Mouse (Mus musculus) kidney, embryonic 14.5 days (tissue): ENCODE results near the gene Lhfpl3. TPM values are rescaled to one million over a fixed set of nuclear protein-coding genes. Genes with fewer than 3 reads are reported as not detected.
A peak's percentile ranks its signal among the peaks of the same experiment; 100 is the strongest.
"Not testable (repeated sequence)": the region's sequence is repeated elsewhere in the genome, so short reads cannot be mapped to it uniquely, and the experiment has no call there.

ENCODE experiments used
- ATAC-seq: fragments of 200-750 bp; cut with Nextera tagmentation; 2 replicates; pipeline ENCODE4 v1.8.0; 2017; ENCODE audit warnings: moderate number of reproducible peaks, mild to moderate bottlenecking, moderate TSS enrichment, moderate library complexity; ENCODE audit not compliant: low FRiP score, low TSS enrichment
- H3K27ac ChIP-seq: fragments of 300-500 bp; sonication (generic); 2 replicates; pipeline ENCODE4 v1.5.1; 2014; ENCODE audit warnings: low read depth, mild to moderate bottlenecking, low read length, moderate library complexity, mixed read lengths
- H3K27me3 ChIP-seq: fragments of 300-500 bp; sonication (generic); 2 replicates; pipeline ENCODE4 v1.6.1; 2014; ENCODE audit warnings: mild to moderate bottlenecking, low read length; ENCODE audit not compliant: control insufficient read depth, insufficient read depth
- H3K36me3 ChIP-seq: fragments of 300-500 bp; sonication (generic); 2 replicates; pipeline ENCODE4 v1.6.1; 2014; ENCODE audit warnings: low read length, mixed read lengths; ENCODE audit not compliant: control insufficient read depth, insufficient read depth
- H3K4me1 ChIP-seq: fragments of 300-500 bp; sonication (generic); 2 replicates; pipeline ENCODE4 v1.6.1; 2014; ENCODE audit warnings: low read length, mixed read lengths; ENCODE audit not compliant: control insufficient read depth, insufficient read depth
- H3K4me2 ChIP-seq: fragments of 300-500 bp; sonication (generic); replicated peaks from 2 replicates; pipeline ENCODE4 v1.6.1; 2014; ENCODE audit warnings: low read depth, mild to moderate bottlenecking, low read length
- H3K4me3 ChIP-seq: fragments of 300-500 bp; sonication (generic); 2 replicates; pipeline ENCODE4 v1.5.1; 2014; ENCODE audit warnings: mild to moderate bottlenecking, low read length
- H3K9ac ChIP-seq: fragments of 300-500 bp; sonication (generic); 2 replicates; pipeline ENCODE4 v1.6.1; 2014; ENCODE audit warnings: low read depth, mild to moderate bottlenecking, low read length, moderate library complexity
- H3K9me3 ChIP-seq: fragments of 300-500 bp; sonication (generic); 2 replicates; pipeline ENCODE4 v1.6.1; 2016; ENCODE audit warnings: low read length; ENCODE audit not compliant: control insufficient read depth
- WGBS: fragments of 180-500 bp; shearing (Covaris S2); extraction: QIAGEN DNeasy Blood & Tissue Kit; methylation state at CpG from one replicate; pipeline ENCODE4 v1.1.7; 2014; 5-methylcytosine and 5-hydroxymethylcytosine counted together
- polyA plus RNA-seq: library from polyadenylated mRNA; unstranded; fragments of >200 nt; fragmentation: Nextera tagmentation; extraction: Ambion mirVana; gene quantifications from 2 replicates; pipeline ENCODE4 v1.2.1, GENCODE M21; 2014

The Lhfpl3 gene
- polyA plus RNA-seq = 0.19 and 0.24 TPM in 2 replicates

- WGBS = under 1% methylated on average over 40 of the region's 53 CpGs
- Histone ChIP-seq H3K36me3 (no peaks in the 10 kb centered on the region), H3K27me3 (peaks cover 33% of the 10 kb centered on the region), H3K4me2 (peak within 1 kb of the TSS; percentile 87), H3K4me1 (peaks cover 4% of the 10 kb centered on the region; the same call in 1 of the 2 replicates), H3K9ac (peak within 1 kb of the TSS; percentile 49), H3K9me3 (no peaks in the 10 kb centered on the region), H3K4me3 (peak within 1 kb of the TSS; percentile 53), H3K27ac (no peak within 1 kb of the TSS)
- ATAC-seq = peak; percentile 84
These were observed at the start of gene Lhfpl3 for GRCm38 (mm10) chr5:22745885-22746532. Lhfpl3 (plus strand) TSS chr5:22746059.

GRCm38 (mm10) chr5:22706271-22706670, 39.6 kb upstream of the Lhfpl3 start:
- H3K27me3 ChIP-seq, H3K36me3 ChIP-seq, ATAC-seq, H3K4me3 ChIP-seq, H3K4me1 ChIP-seq, H3K27ac ChIP-seq, H3K9ac ChIP-seq, H3K4me2 ChIP-seq, H3K9me3 ChIP-seq: not testable (repeated sequence)
- WGBS = 90% methylated on average over 4 of the region's 4 CpGs

- no peak overlapping the region for H3K27ac ChIP-seq
- H3K27me3 ChIP-seq = peaks cover 33% of the 10 kb centered on the region
- ATAC-seq = peak; percentile 25; the same call in 1 of the 2 replicates
- no peaks in the 10 kb centered on the region for H3K9me3 ChIP-seq
- peak overlapping the region; percentile 87 for H3K4me2 ChIP-seq
- 2% methylated on average over 10 of the region's 10 CpGs for WGBS
- peaks cover 4% of the 10 kb centered on the region; the same call in 1 of the 2 replicates for H3K4me1 ChIP-seq
- H3K9ac ChIP-seq = peak overlapping the region; percentile 49; the same call in 1 of the 2 replicates
- H3K36me3 ChIP-seq = no peaks in the 10 kb centered on the region
- peak overlapping the region; percentile 53 for H3K4me3 ChIP-seq
These were observed 352 bp upstream of the Lhfpl3 start for GRCm38 (mm10) chr5:22745529-22745884.

GRCm38 (mm10) chr5:22746533-22747021, 718 bp downstream of the Lhfpl3 start:
- Histone ChIP-seq H3K4me1 (peaks cover 4% of the 10 kb centered on the region; the same call in 1 of the 2 replicates), H3K27me3 (peaks cover 33% of the 10 kb centered on the region), H3K4me3 (peak overlapping the region; percentile 53), H3K9ac (no peak overlapping the region), H3K4me2 (peak overlapping the region; percentile 87), H3K9me3 (no peaks in the 10 kb centered on the region), H3K27ac (no peak overlapping the region), H3K36me3 (no peaks in the 10 kb centered on the region)
- 0% methylated on average over 19 of the region's 20 CpGs for WGBS
- peak; percentile 57 for ATAC-seq

- 2% methylated on average over 7 of the region's 7 CpGs for WGBS
- Histone ChIP-seq H3K4me3 (peak overlapping the region; percentile 1; the same call in 1 of the 2 replicates), H3K4me1 (peaks cover 4% of the 10 kb centered on the region; the same call in 1 of the 2 replicates), H3K27ac (no peak overlapping the region), H3K4me2 (no peak overlapping the region; the same call in 1 of the 2 replicates), H3K9ac (no peak overlapping the region), H3K9me3 (no peaks in the 10 kb centered on the region), H3K27me3 (peaks cover 33% of the 10 kb centered on the region), H3K36me3 (no peaks in the 10 kb centered on the region)
- ATAC-seq = no peak
These were observed 1.4 kb downstream of the Lhfpl3 start for GRCm38 (mm10) chr5:22747305-22747704.

- no peak; the same call in 1 of the 2 replicates for ATAC-seq
- Histone ChIP-seq H3K4me1 (no peaks in the 10 kb centered on the region), H3K36me3 (no peaks in the 10 kb centered on the region), H3K27me3 (no peaks in the 10 kb centered on the region), H3K9me3 (no peaks in the 10 kb centered on the region), H3K4me3 (no peak overlapping the region), H3K27ac (no peak overlapping the region), H3K9ac (no peak overlapping the region), H3K4me2 (no peak overlapping the region)
- 39% methylated on average over 3 of the region's 3 CpGs for WGBS
These were observed 11.4 kb downstream of the Lhfpl3 start for GRCm38 (mm10) chr5:22757261-22757660.

GRCm38 (mm10) chr5:22770726-22771125, 24.9 kb downstream of the Lhfpl3 start:
- H3K36me3 ChIP-seq = no peaks in the 10 kb centered on the region
- 58% methylated on average over 1 of the region's 1 CpGs for WGBS
- no peak overlapping the region for H3K4me2 ChIP-seq
- H3K4me3 ChIP-seq = no peak overlapping the region
- H3K9me3 ChIP-seq = no peaks in the 10 kb centered on the region
- no peak for ATAC-seq
- H3K27ac ChIP-seq = no peak overlapping the region
- no peak overlapping the region for H3K9ac ChIP-seq
- no peaks in the 10 kb centered on the region for H3K4me1 ChIP-seq
- no peaks in the 10 kb centered on the region for H3K27me3 ChIP-seq

- WGBS = 52% methylated on average over 1 of the region's 1 CpGs
- H3K4me1 ChIP-seq = no peaks in the 10 kb centered on the region
- no peaks in the 10 kb centered on the region for H3K27me3 ChIP-seq
- no peak overlapping the region for H3K4me3 ChIP-seq
- no peak for ATAC-seq
- no peak overlapping the region for H3K4me2 ChIP-seq
- no peak overlapping the region for H3K27ac ChIP-seq
- H3K9me3 ChIP-seq = no peaks in the 10 kb centered on the region
- H3K9ac ChIP-seq = no peak overlapping the region
- H3K36me3 ChIP-seq = no peaks in the 10 kb centered on the region
These were observed 49.5 kb downstream of the Lhfpl3 start for GRCm38 (mm10) chr5:22795361-22795760.

GRCm38 (mm10) chr5:22813426-22813825, 67.6 kb downstream of the Lhfpl3 start:
- H3K9ac ChIP-seq = no peak overlapping the region
- no peak overlapping the region for H3K27ac ChIP-seq
- H3K9me3 ChIP-seq = no peaks in the 10 kb centered on the region
- H3K36me3 ChIP-seq = no peaks in the 10 kb centered on the region
- 41% methylated on average over 4 of the region's 4 CpGs for WGBS
- no peak overlapping the region for H3K4me3 ChIP-seq
- no peaks in the 10 kb centered on the region for H3K4me1 ChIP-seq
- no peak for ATAC-seq
- no peaks in the 10 kb centered on the region for H3K27me3 ChIP-seq
- no peak overlapping the region for H3K4me2 ChIP-seq
